Mouse (Mus musculus) erythroblast, adult 5-6 weeks (primary cell): ENCODE results near the gene Naxd. TPM values are rescaled to one million over a fixed set of nuclear protein-coding genes. Genes with fewer than 3 reads are reported as not detected.

Experiments
- ATAC-seq: replicated peaks from 2 replicates; pipeline ENCODE4 v1.8.0; 2016; ENCODE audit warnings: moderate number of reproducible peaks, mild to moderate bottlenecking, moderate TSS enrichment, inconsistent platforms; ENCODE audit not compliant: poor library complexity, low FRiP score, severe bottlenecking
- total RNA-seq, 2 experiments: library from RNA; stranded (forward) in 1 of 2; stranded (reverse) in 1 of 2; fragments of 150-400 nt in 1 of 2; fragments of 200-764, 138-1000 nt in 1 of 2; gene quantifications; 2 replicates each; pipeline versions ENCODE4 v1.2.3 to v1.2.4; 2015 to 2017; ENCODE audit warnings: low replicate concordance in 2 of 2

Gene Naxd
- total RNA-seq, 2 experiments from 2014 or later: 11.0 to 11.7 TPM

- peak; percentile 44; the same call in 1 of the 2 replicates for ATAC-seq
These were observed 9.5 kb downstream of the Naxd start for GRCm38 (mm10) chr8:11506802-11507201.

- no peak for ATAC-seq
These were observed 11.6 kb downstream of the Naxd start for GRCm38 (mm10) chr8:11508880-11509279.

- ATAC-seq: no peak
These were observed 13.7 kb downstream of the Naxd start for GRCm38 (mm10) chr8:11510971-11511370.

- ATAC-seq: no peak
These were observed 15.4 kb downstream of the Naxd start for GRCm38 (mm10) chr8:11512711-11513110.

GRCm38 (mm10) chr8:11513247-11513646, 15.9 kb downstream of the Naxd start:
- ATAC-seq: no peak

GRCm38 (mm10) chr8:11516292-11516691, 19.0 kb downstream of the Naxd start:
- no peak for ATAC-seq

GRCm38 (mm10) chr8:11517366-11518055, 20.2 kb downstream of the Naxd start:
- ATAC-seq: no peak

GRCm38 (mm10) chr8:11518056-11518396, 20.7 kb downstream of the Naxd start:
- ATAC-seq: no peak

GRCm38 (mm10) chr8:11518676-11519075, 21.4 kb downstream of the Naxd start:
- ATAC-seq: no peak

GRCm38 (mm10) chr8:11523331-11523730, 26.0 kb downstream of the Naxd start:
- no peak for ATAC-seq

GRCm38 (mm10) chr8:11530155-11530770, 33.0 kb downstream of the Naxd start:
- no peak; the same call in 1 of the 2 replicates for ATAC-seq

- no peak for ATAC-seq
These were observed 33.5 kb downstream of the Naxd start for GRCm38 (mm10) chr8:11530849-11531248.

- ATAC-seq: no peak
These were observed 37.2 kb downstream of the Naxd start for GRCm38 (mm10) chr8:11534494-11534893.

GRCm38 (mm10) chr8:11539049-11539448, 41.7 kb downstream of the Naxd start:
- no peak for ATAC-seq

- no peak for ATAC-seq
These were observed 42.9 kb downstream of the Naxd start for GRCm38 (mm10) chr8:11540182-11540581.

GRCm38 (mm10) chr8:11542031-11542430, 44.7 kb downstream of the Naxd start:
- ATAC-seq: no peak

GRCm38 (mm10) chr8:11542866-11543265, 45.6 kb downstream of the Naxd start:
- ATAC-seq: no peak

GRCm38 (mm10) chr8:11544386-11544785, 47.1 kb downstream of the Naxd start:
- 0 out of 2 replicates have a peak, but pooled peaks have one; percentile 52 for ATAC-seq

GRCm38 (mm10) chr8:11547063-11547462, 49.8 kb downstream of the Naxd start:
- no peak for ATAC-seq

- ATAC-seq: peak; percentile 66
These were observed 52.4 kb downstream of the Naxd start for GRCm38 (mm10) chr8:11549706-11550105.

- ATAC-seq: peak; percentile 82
These were observed 53.1 kb downstream of the Naxd start, which contains the start of gene Cars2 for GRCm38 (mm10) chr8:11550281-11550948. Cars2 (minus strand) TSS chr8:11550783.
